Mouse (Mus musculus) ES-E14 (cell line): ENCODE measurements around the gene Pop5. TPM values are rescaled to one million over a fixed set of nuclear protein-coding genes. Genes with fewer than 3 reads are reported as not detected.
A peak's percentile ranks its signal among the peaks of the same experiment; 100 is the strongest.

ENCODE experiments used
- DNase-seq: peaks from one replicate; pipeline ENCODE4 v3.0.0-alpha.2; 2013; ENCODE audit warnings: low read depth, low spot score
- H3K27ac ChIP-seq: 2 replicates; pipeline ENCODE4 v1.5.1; 2012; ENCODE audit warnings: low read depth, mild to moderate bottlenecking, low read length, moderate library complexity, mixed read lengths; ENCODE audit not compliant: poor library complexity, insufficient read depth, severe bottlenecking
- H3K36me3 ChIP-seq: 2 replicates; pipeline ENCODE4 v1.6.1; 2012; ENCODE audit warnings: mild to moderate bottlenecking, low read length, moderate library complexity, mixed read lengths; ENCODE audit not compliant: control insufficient read depth, poor library complexity, insufficient read depth, severe bottlenecking
- H3K4me1 ChIP-seq, 2 experiments: fragments of 150-350 bp in 1 of 2; sonication (generic) in 1 of 2; 2 replicates each; pipeline ENCODE4 v1.6.1; 2012; ENCODE audit warnings: low read length in 2 of 2, mild to moderate bottlenecking in 1 of 2, mixed read lengths in 1 of 2; ENCODE audit not compliant: control insufficient read depth in 2 of 2, insufficient read depth in 2 of 2, poor library complexity in 1 of 2
- H3K4me3 ChIP-seq, 2 experiments: fragments of 150-350 bp in 1 of 2; sonication (generic) in 1 of 2; 2 replicates each; pipeline ENCODE4 v1.5.1; 2012; ENCODE audit warnings: low read length in 2 of 2, low read depth in 1 of 2, mild to moderate bottlenecking in 1 of 2, mixed read lengths in 1 of 2; ENCODE audit not compliant: insufficient read depth in 1 of 2, poor library complexity in 1 of 2, severe bottlenecking in 1 of 2
- H3K9ac ChIP-seq: 2 replicates; pipeline ENCODE4 v1.6.1; 2012; ENCODE audit warnings: low read depth, mild to moderate bottlenecking, low read length, mixed read lengths; ENCODE audit not compliant: poor library complexity, insufficient read depth, severe bottlenecking
- H3K9me3 ChIP-seq: fragments of 150-350 bp; sonication (generic); 2 replicates; pipeline ENCODE4 v1.6.1; 2012; ENCODE audit warnings: low read depth, mild to moderate bottlenecking, low read length; ENCODE audit not compliant: control insufficient read depth, insufficient read depth
- CHD2 ChIP-seq: IDR thresholded peaks from 2 replicates; pipeline ENCODE4 v1.6.1; 2014; ENCODE audit warnings: mild to moderate bottlenecking, low read depth, low read length, inconsistent platforms
- HCFC1 ChIP-seq: IDR thresholded peaks from 2 replicates; pipeline ENCODE4 v1.6.1; 2012; ENCODE audit warnings: low read length, inconsistent platforms, borderline replicate concordance; ENCODE audit not compliant: insufficient read depth
- MAFK ChIP-seq: IDR thresholded peaks from 2 replicates; pipeline ENCODE4 v1.6.1; 2014; ENCODE audit warnings: mild to moderate bottlenecking, low read depth, low read length, inconsistent platforms; ENCODE audit not compliant: insufficient read depth
- ZC3H11A ChIP-seq: IDR thresholded peaks from 2 replicates; pipeline ENCODE4 v1.6.1; 2012; ENCODE audit warnings: low read depth, mild to moderate bottlenecking, inconsistent platforms, low read length, borderline replicate concordance
- ZNF384 ChIP-seq: IDR thresholded peaks from 2 replicates; pipeline ENCODE4 v1.6.1; 2012; ENCODE audit warnings: low read depth, low read length, inconsistent platforms
- in situ Hi-C, 2 experiments: fragments of 600-800 bp; cut with MboI; formaldehyde crosslinking; loops; one replicate each; pipeline ENCODE4 v1.15.1; 2025; ENCODE audit warnings: low sequenced_read_pairs in 2 of 2, inconsistent platforms in 1 of 2; ENCODE audit not compliant: unreplicated experiment in 2 of 2
- total RNA-seq: library from RNA; depleted of rRNA; stranded (reverse); fragments of 300-350 nt; gene quantifications from 2 replicates; pipeline ENCODE4 v1.2.3, GENCODE M21; 2012

Gene Pop5
- total RNA-seq, 1 experiment: 155 TPM

DNA sequence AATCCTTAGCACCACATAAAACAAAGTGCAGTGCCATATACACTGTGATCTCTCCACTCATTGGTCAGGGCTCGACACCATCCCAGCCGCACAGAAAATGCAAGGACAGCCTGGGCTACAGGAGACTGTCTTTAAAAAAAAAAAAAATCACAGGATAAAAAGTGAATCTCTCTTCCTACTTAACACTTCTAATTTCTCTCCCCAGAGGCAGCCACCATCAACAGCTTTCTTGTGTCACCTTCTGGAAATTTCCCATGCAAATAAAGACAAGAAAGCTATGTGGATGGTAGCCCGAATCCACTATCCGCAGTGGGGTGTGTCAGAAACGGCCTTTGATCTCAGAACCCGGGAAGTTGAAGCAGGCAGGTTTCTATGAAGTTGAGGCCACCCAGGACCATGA, 3.1 kb upstream of the Pop5 start:
- Histone ChIP-seq H3K27ac (no peak overlapping the region), H3K9ac (peak overlapping the region; percentile 14; the same call in 1 of the 2 replicates), H3K9me3 (no peaks in the 10 kb centered on the region), H3K4me1 (peaks cover 2 to 15% of the 10 kb centered on the region in 2 experiments; a peak in 3 of 4 replicates), H3K36me3 (no peaks in the 10 kb centered on the region), H3K4me3 (no peak overlapping the region)
- no peak for DNase-seq
- in situ Hi-C loops: no loop called here
- TF ChIP-seq HCFC1 (no peak), MAFK (no peak), ZNF384 (no peak), CHD2 (no peak), ZC3H11A (no peak)

DNA sequence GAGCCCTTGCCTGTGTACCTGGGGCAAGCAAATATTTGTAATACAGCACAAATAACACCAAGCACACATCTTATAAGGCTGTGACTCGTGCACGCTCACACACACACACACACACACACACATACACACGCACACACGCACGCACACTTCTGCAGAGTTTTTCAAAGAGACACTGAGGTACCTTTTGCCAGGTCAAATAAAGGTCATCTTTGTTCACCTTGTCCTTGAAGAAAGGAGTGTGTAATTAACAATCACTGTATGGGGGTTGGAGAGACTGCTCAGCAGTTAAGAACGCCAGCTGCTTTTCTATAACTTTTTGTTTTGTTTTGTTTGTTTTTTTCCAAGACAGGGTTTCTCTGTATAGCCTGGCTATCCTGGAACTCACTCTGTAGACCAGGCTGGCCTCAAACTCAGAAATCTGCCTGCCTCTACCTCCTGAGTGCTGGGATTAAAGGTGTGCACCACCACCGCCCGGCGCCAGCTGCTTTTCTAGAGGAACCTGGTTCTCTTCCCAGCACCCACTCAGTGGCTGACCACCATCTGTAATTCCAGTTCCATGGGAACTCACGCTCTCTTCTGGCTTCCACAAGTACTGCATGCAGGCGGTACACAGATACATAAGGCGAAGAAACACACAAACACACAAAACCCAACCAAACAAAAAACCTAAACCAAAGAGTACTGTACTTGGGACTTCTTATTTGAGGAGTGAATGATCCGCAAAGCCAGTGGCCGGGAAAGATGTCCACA, 2.4 kb upstream of the Pop5 start:
- in situ Hi-C loops: no loop called here
- Histone ChIP-seq H3K9me3 (no peaks in the 10 kb centered on the region), H3K4me3 (no peak overlapping the region), H3K27ac (no peak overlapping the region), H3K36me3 (no peaks in the 10 kb centered on the region), H3K9ac (no peak overlapping the region), H3K4me1 (peaks cover 2 to 15% of the 10 kb centered on the region in 2 experiments; a peak in 3 of 4 replicates)
- no peak for TF ChIP-seq CHD2
- no peak for TF ChIP-seq ZC3H11A
- TF ChIP-seq HCFC1: no peak
- TF ChIP-seq MAFK: no peak
- DNase-seq: no peak

DNA sequence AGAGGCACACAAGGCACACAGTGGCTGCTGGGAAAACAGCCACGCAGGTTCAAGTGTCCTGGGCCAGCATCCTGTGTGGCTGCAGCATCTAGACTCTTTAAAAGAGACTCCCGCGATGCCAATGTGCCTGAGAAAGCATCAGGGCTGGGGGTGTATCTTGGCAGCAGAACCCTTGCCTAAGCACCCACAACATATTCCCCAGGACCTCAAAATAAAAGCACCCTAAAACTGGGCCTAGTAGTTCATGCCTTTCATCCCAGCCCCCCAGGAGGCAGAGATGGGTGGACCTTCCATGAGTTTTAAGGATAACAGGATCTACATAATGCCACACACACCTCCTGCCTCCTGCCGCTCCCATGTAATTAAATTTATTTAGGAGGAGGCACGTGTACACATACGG, 1.1 kb upstream of the Pop5 start:
- no peaks in the 10 kb centered on the region for H3K36me3 ChIP-seq
- H3K9ac ChIP-seq: no peak overlapping the region; the same call in 1 of the 2 replicates
- in situ Hi-C loops: no loop called here
- peaks cover 2 to 15% of the 10 kb centered on the region in 2 experiments; a peak in 3 of 4 replicates for H3K4me1 ChIP-seq
- no peaks in the 10 kb centered on the region for H3K9me3 ChIP-seq
- no peak for DNase-seq
- TF ChIP-seq MAFK: no peak
- no peak for TF ChIP-seq ZC3H11A
- TF ChIP-seq CHD2: no peak
- TF ChIP-seq ZNF384: no peak
- no peak for TF ChIP-seq HCFC1
- H3K4me3 ChIP-seq: no peak overlapping the region
- H3K27ac ChIP-seq: no peak overlapping the region

DNA sequence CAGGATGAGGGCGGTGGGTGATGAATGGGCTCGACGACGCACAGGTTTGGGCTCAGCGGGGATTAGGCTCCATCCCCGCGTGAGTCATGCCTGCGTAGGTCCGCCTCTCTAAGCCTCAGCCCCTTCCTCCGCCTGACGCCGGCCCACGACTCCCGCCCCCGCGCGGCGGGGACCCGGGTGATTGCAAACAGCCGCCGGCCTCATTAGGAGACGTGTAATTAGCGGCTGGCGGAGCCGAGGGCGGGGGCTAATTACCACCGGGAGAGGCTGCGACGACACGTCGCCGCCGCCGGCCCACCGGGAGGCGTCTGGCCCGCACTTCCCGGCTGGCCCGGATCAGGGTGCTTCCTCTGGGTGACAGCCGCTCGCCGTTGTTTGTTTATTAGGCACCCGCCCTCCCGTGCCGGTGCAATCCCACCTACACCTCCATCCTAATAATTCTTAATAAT, 289 bp upstream of the Pop5 start:
- Histone ChIP-seq H3K27ac (no peak overlapping the region), H3K4me1 (peaks cover 2 to 15% of the 10 kb centered on the region in 2 experiments; a peak in 3 of 4 replicates), H3K4me3 (peak overlapping the region; percentile 65 to 73), H3K36me3 (peaks cover 6% of the 10 kb centered on the region), H3K9me3 (no peaks in the 10 kb centered on the region), H3K9ac (peak overlapping the region; percentile 60)
- TF ChIP-seq ZNF384 (no peak), MAFK (no peak), CHD2 (no peak), HCFC1 (no peak)
- DNase-seq: no peak
- in situ Hi-C loops: no loop called here
